In the genomic region with DNA sequence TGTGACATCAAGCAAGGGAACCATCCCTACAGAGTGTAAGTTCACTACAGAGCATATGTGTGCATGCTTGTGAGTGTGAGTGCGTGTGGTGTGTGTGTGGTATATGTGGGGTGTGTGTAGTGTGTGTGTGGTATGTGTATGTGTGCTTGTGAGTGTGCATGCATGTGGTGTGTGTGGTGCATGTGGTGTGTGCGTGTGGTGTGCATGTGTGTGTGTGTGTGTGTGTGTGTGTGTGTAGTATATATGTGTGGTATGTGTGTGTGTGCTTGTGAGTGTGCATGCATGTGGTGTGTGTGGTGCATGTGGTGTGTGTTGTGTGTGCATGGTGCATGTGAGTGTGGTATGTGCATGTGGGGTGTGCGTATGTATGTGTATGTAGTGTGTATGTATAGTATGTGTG, we compare ENCODE assay signal across 16 mouse cellular contexts.
"Had no signal": no experiment of that assay in that cellular context is flagged by ENCODE, and none has a peak within 500 bp of the region (broad histone marks: within the 10 kb centered on the region; RNA-seq: fewer than 3 reads in every experiment).

No protein-coding gene starts in this region.

- H3K9ac ChIP-seq: liver, embryonic 14.5 days; lung, embryonic 15.5 days; neural tube, embryonic 12.5 days; stomach, embryonic 15.5 days had no signal

- H3K4me2 ChIP-seq: lung, embryonic 15.5 days; midbrain, embryonic 11.5 days; neural tube, embryonic 12.5 days; stomach, embryonic 15.5 days had no signal

- ATAC-seq: lung, postnatal 0 days had no signal

- H3K4me1 ChIP-seq: neural tube, embryonic 12.5 days; stomach, embryonic 15.5 days had no signal

- H3K36me3 ChIP-seq: lung, embryonic 15.5 days; neural tube, embryonic 12.5 days; stomach, embryonic 15.5 days had no signal

- DNase-seq: lung, adult 2 months; lung, postnatal 14 days; lung, postnatal 36 days; midbrain, embryonic 14.5 days; right cerebral cortex, postnatal 14 days; thymus, adult 2 months; thymus, postnatal 25 days; thymus, postnatal 4 days had no signal

- H3K4me3 ChIP-seq: lung, embryonic 15.5 days; neural tube, embryonic 12.5 days; stomach, embryonic 15.5 days had no signal

- H3K9me3 ChIP-seq: lung, embryonic 15.5 days; neural tube, embryonic 12.5 days; stomach, embryonic 15.5 days had no signal

- H3K27ac ChIP-seq: liver, embryonic 14.5 days; lung, embryonic 15.5 days; macrophage; neural tube, embryonic 12.5 days; stomach, embryonic 15.5 days; stomach, postnatal 0 days had no signal

- H3K27me3 ChIP-seq: lung, embryonic 15.5 days; neural tube, embryonic 12.5 days; stomach, embryonic 15.5 days had no signal
